Mouse (Mus musculus) urinary bladder, postnatal 36 days (tissue): ENCODE data around the gene Mau2.
"Not testable (repeated sequence)": the region's sequence is repeated elsewhere in the genome, so short reads cannot be mapped to it uniquely, and the experiment has no call there.

ENCODE experiments used
- DNase-seq, 2 experiments: peaks; one replicate each; pipeline ENCODE4 v3.0.0; 2022; ENCODE audit warnings: low spot score in 2 of 2, mixed read lengths in 1 of 2

Mau2 gene

DNA sequence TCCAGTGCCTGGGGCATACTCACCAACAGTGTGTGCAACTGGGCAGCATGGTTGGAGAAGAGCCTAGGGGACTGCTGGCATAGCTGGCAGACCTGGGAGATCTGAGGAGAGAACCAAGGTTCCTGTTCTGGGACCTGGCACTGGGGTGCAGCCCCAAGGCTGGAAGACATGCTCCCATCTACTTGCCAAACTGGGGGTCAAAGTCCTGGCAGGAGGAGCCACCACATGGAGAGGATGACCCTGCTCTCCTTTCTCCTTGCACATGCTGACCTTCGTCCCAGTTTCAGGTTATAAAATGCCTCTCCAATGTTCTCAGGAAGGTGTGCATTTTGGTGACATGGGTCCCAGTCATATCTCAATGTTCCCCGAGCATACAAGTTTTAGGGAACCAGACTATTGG lies 16.4 kb downstream of the Mau2 start:
- DNase-seq, result no peak

GRCm38 (mm10) chr8:70023596-70023995 lies 18.9 kb downstream of the Mau2 start:
- no peak for DNase-seq

GRCm38 (mm10) chr8:70015017-70015416 lies 27.5 kb downstream of the Mau2 start:
- no peak for DNase-seq

DNA sequence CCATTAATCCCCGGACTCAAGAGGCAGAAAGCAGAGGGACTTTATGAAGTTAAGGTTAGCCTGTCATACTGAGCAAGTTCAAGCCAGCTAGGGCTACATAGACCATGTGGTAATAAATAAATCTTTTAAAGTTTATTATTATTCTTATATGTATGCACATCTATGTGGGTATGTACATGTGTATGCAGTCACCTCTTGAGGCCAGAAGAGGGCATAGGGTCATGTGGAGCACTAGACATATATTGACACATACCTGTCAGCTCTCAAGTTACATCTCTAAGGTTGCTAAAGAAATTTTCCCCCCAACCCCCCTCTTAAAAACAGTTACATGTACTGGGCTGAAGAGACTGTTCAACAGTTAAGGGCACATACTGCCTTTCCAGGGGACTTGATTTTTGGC lies 29.8 kb downstream of the Mau2 start:
- DNase-seq, result no peak

GRCm38 (mm10) chr8:70012350-70012749 lies 30.2 kb downstream of the Mau2 start:
- DNase-seq, result no peak

DNA sequence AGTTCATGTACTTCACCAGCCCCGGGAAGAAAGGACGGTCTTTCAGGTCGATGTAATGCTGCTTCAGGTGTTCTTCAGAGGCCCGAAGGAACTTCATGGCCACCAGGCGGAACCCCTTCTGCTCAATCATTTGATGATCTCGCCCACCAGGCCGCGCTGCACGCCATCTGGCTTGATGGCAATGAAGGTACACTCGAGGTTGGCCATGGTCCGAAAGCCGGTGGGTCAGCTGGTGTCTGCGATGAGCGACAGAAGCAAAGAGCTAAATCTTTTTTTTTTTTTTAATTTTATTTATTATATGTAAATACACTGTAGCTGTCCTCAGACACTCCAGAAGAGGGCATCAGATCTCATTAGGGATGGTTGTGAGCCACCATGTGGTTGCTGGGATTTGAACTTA lies 31.7 kb downstream of the Mau2 start:
- DNase-seq, result not testable (repeated sequence)

GRCm38 (mm10) chr8:70005178-70005577 lies 37.4 kb downstream of the Mau2 start:
- no peak for DNase-seq

- DNase-seq, result no peak
Measured at GRCm38 (mm10) chr8:70004345-70004744, 38.2 kb downstream of the Mau2 start.

GRCm38 (mm10) chr8:70003204-70003657 lies 39.3 kb downstream of the Mau2 start:
- DNase-seq, result no peak

- not testable (repeated sequence) for DNase-seq
Measured at GRCm38 (mm10) chr8:70001892-70002191, 40.7 kb downstream of the Mau2 start.

- DNase-seq, result peak; percentile 75 to 82
Measured at GRCm38 (mm10) chr8:70001176-70001891, 41.2 kb downstream of the Mau2 start.

- DNase-seq, result no peak
Measured at GRCm38 (mm10) chr8:70000226-70000625, 42.3 kb downstream of the Mau2 start.

- DNase-seq, result no peak
Measured at GRCm38 (mm10) chr8:69999236-69999635, 43.3 kb downstream of the Mau2 start.

DNA sequence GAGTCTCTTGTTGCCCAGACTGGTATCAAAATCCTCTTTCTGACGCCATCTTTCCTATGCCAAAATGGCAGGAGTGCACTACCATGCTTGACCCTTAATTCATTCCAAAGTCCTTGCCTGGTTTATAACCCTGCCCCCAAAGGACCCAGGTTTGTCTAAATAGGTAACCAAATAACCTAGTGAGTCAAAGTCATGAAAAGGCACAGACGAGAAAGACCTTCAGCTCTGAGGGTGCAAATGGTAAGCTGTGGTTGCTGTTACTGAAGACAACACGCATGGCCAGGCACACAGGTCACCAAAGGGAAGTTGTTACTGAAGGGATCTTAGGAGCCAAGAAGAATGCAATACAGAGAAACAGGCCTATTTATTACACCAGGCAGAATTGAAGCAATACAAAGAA lies 43.8 kb downstream of the Mau2 start:
- no peak for DNase-seq

GRCm38 (mm10) chr8:69996589-69997285 lies 45.8 kb downstream of the Mau2 start:
- no peak for DNase-seq

DNA sequence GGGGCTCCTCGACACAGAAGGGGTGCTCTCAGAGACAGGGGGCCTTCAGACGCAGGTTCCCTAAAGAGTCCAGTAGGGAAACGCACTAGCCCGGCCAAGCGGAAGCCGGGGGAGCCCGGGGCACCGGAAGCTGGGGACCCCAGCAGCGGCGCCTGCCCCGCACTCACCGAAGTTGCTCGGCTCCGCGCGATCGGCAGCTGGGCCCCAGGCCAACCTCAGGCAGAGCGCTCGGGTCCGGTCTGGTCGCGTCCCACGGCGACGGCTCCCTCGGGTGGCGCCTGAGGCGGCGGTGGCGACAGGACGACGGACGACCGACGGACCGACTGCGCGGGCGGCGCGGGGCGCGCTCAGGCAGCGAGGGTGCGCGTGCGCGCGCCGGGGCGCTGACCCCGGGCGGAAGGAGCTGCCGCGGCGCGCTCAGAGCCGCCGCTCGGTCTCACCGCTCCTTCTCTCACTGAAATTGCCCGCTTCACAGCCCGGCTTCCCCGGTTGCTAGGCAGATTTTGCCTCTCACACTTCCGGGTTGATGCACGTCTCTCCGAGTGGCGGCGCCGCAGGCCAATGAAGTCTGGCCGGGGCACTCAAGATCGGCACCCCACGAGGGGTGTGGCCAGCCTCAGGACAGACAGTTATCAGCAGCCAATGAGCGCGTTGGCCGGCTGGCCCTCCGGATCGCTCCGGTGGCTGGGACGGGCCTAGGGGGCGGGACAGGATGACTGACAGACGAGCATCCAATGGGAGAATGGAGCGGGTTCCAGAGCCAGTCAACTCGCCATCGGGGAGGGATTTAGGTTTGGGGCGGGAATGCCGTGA lies 46.6 kb downstream of the Mau2 start, which contains the start of gene Gatad2a:
Gene Gatad2a (minus strand): TSS at position 609 of the 813 bp plus-strand sequence.
- DNase-seq, result peak; percentile 100

- no peak for DNase-seq
Measured at GRCm38 (mm10) chr8:69995422-69995775, 47.1 kb downstream of the Mau2 start.

- DNase-seq, result not testable (repeated sequence)
Measured at GRCm38 (mm10) chr8:69988936-69989335, 53.6 kb downstream of the Mau2 start.

GRCm38 (mm10) chr8:69987744-69988143 lies 54.8 kb downstream of the Mau2 start:
- DNase-seq, result no peak

- DNase-seq, result no peak
Measured at GRCm38 (mm10) chr8:69984876-69985553, 57.5 kb downstream of the Mau2 start.

DNA sequence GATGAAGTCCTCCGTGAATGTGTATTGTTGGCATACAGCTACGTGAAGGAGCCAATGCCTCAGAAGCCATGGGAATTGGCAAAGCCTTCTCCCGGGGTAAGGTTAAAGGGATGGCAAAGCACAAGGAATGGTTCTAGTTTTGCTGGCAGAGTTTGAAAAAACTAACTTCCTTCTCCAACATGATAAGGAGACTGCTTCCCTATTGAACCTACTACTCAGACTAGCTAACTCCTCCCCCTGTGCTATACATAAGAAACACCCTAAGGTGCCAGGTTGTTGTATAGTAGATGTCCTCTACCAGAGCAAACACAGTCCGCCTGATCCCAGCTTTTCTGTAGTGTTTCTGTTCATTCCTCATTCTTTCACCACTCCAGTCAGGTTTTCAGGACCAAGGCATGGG lies 64.1 kb downstream of the Mau2 start:
- no peak for DNase-seq

DNA sequence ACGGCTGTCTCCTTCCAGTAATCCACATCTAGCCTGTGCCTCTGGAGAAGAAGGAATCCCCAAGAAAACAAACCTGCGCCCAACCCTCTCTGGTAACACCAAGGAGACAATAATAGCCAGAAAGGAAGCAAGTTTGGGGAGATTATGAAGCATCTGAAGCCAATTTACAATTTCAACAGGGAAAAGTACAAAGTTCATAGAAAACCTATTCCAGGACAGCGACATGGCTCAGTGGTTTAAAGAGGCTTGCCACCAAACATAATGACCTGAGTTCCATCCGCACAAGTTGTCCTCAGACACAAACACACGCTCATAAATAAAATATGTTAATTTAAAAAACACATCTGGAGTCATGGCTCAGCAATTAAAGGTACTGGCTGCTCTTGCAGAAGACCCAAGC lies 67.7 kb downstream of the Mau2 start:
- DNase-seq, result no peak
